Mouse (Mus musculus) liver, postnatal 0 days (tissue): ENCODE data around the gene Pdgfa. TPM values are rescaled to one million over a fixed set of nuclear protein-coding genes. Genes with fewer than 3 reads are reported as not detected.
A peak's percentile ranks its signal among the peaks of the same experiment; 100 is the strongest.

ENCODE experiments used
- ATAC-seq: fragments of 200-750 bp; cut with Nextera tagmentation; 2 replicates; pipeline ENCODE4 v1.8.0; 2017; ENCODE audit warnings: mild to moderate bottlenecking, moderate library complexity
- DNase-seq: peaks from one replicate; pipeline ENCODE4 v3.0.0-alpha.2; 2016
- H3K27ac ChIP-seq: fragments of 300-500 bp; sonication (generic); 2 replicates; pipeline ENCODE4 v1.5.1; 2014; ENCODE audit warnings: antibody characterized with exemption, moderate library complexity, mild to moderate bottlenecking, low read depth
- H3K27me3 ChIP-seq: fragments of 300-500 bp; sonication (generic); 2 replicates; pipeline ENCODE4 v1.6.1; 2014; ENCODE audit warnings: low read length, control low read depth, mixed read lengths; ENCODE audit not compliant: insufficient read depth
- H3K36me3 ChIP-seq: fragments of 300-500 bp; sonication (generic); replicated peaks from 2 replicates; pipeline ENCODE4 v1.6.1; 2014; ENCODE audit warnings: mild to moderate bottlenecking, control low read depth, low read length, moderate library complexity, mixed read lengths; ENCODE audit not compliant: insufficient read depth
- H3K4me1 ChIP-seq: fragments of 300-500 bp; sonication (generic); 2 replicates; pipeline ENCODE4 v1.6.1; 2014; ENCODE audit warnings: antibody characterized with exemption, mild to moderate bottlenecking, control low read depth; ENCODE audit not compliant: insufficient read depth
- H3K4me2 ChIP-seq: fragments of 300-500 bp; sonication (generic); 2 replicates; pipeline ENCODE4 v1.6.1; 2014; ENCODE audit warnings: low read depth, mild to moderate bottlenecking, low read length, moderate library complexity, mixed read lengths
- H3K4me3 ChIP-seq: fragments of 300-500 bp; sonication (generic); 2 replicates; pipeline ENCODE4 v1.5.1; 2014; ENCODE audit warnings: low read depth, low read length
- H3K9ac ChIP-seq: fragments of 300-500 bp; sonication (generic); replicated peaks from 2 replicates; pipeline ENCODE4 v1.6.1; 2014; ENCODE audit warnings: mild to moderate bottlenecking, moderate library complexity
- H3K9me3 ChIP-seq: fragments of 300-500 bp; sonication (generic); 2 replicates; pipeline ENCODE4 v1.6.1; 2016; ENCODE audit warnings: mild to moderate bottlenecking, control low read depth, low read length, mixed read lengths
- CTCF ChIP-seq: sonication (generic); IDR thresholded peaks from 2 replicates; pipeline ENCODE4 v1.5.1; 2016; ENCODE audit warnings: antibody characterized with exemption, low read depth
- EP300 ChIP-seq: IDR thresholded peaks from 2 replicates; pipeline ENCODE4 v1.6.1; 2016; ENCODE audit warnings: antibody characterized with exemption, low read depth, mild to moderate bottlenecking
- WGBS: fragments of 180-500 bp; shearing (Covaris S2); extraction: QIAGEN DNeasy Blood & Tissue Kit; methylation state at CpG from one replicate; pipeline ENCODE4 v1.1.7; 2014; ENCODE audit not compliant: insufficient replicate concordance; 5-methylcytosine and 5-hydroxymethylcytosine counted together
- polyA plus RNA-seq: library from polyadenylated mRNA; unstranded; fragments of >200 nt; fragmentation: Nextera tagmentation; extraction: Ambion mirVana; gene quantifications from 2 replicates; pipeline ENCODE4 v1.2.1, GENCODE M21; 2015

Pdgfa gene
- polyA plus RNA-seq, 1 experiment from 2014 or later: 2.5 TPM

- ATAC-seq (no peak), DNase-seq (peak; percentile 38)
- WGBS: 8% methylated on average over 24 of the region's 24 CpGs
- Histone ChIP-seq H3K36me3 (no peaks in the 10 kb centered on the region), H3K4me2 (peak overlapping the region; percentile 85), H3K4me3 (peak overlapping the region; percentile 56), H3K4me1 (peaks cover 28% of the 10 kb centered on the region), H3K27ac (no peak overlapping the region), H3K9ac (no peak overlapping the region), H3K9me3 (no peaks in the 10 kb centered on the region), H3K27me3 (peaks cover 76% of the 10 kb centered on the region)
- TF ChIP-seq EP300 (no peak), CTCF (peak; percentile 43)
Measured at GRCm38 (mm10) chr5:138996322-138997073, 672 bp downstream of the Pdgfa start.

DNA sequence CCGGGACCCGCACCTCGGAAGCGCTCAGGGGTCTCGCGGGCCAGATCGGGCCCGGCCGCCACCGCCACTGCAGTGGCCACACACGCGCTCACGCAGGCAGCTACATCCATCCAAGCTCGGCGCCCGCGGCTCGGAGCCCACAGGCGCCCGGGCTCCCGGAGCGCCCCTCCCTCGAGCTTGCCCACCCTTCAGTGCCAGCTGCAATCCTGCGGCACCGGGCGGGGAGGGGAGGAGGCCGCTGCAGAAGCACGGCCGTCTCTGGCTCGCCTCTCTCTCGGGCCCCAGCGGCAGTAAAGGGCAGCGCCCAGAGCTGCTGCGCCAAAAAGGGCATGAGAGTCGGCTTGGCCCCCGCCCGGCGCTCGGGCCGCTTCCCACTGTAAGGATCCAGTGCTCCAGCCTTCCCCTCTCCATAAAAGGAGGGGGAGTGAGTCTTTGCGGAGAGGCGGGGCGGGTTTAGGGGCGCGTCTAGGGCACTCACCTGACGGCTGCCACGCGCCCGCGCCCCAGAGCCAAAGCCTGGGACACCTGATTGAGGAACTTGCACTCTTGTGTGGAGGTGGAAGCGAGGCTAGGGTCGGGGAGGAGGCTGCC lies 1.4 kb downstream of the Pdgfa start:
- peak; percentile 32 for ATAC-seq
- peak; percentile 57 for DNase-seq

DNA sequence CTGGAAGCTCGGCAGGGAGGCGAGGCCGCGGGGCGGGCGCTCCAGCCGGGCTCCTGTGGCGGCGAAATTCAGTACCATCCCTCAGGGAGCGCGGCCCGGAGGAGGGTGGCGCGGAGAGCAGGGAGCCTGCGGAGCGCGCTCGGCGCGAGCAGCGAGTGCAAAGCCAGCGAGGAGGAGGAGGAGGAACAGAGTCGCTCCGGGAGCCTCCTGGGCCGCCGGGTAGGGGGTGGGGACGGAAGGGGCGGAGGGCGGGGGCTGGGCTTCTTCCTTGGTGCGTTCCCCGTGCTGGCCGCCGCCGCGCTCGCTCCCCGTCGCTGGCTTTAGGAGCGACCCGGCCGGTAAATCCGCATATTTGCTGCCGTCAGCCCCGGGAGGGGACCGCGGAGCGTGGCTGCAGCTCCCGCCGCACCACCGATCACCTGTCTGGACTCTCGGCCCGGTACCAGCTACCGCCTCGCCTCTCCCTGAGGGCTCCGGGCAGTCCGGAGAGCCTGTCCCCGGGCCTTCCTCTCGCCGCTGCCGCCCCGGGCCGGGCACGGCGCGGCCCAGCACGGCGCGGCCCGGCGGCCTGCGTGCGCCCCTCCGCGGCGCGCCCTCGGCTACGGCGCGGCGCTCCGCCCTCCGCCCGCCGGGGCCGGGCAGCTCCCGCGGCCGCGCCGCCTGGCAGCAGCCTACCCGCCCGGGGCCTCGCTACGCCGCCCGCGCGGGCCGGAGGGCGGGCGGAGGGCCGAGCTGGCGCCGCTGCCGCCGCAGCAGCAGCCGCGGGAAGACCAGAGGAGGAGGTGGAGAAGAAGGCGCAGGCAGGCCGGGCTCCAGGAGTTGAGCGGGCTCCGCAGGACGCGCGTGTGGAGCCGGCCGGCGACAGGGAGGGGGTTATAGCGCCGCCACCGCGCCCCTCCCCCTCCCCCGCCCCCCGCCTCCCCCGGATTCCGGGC lies 2.1 kb downstream of the Pdgfa start:
- Histone ChIP-seq H3K4me1 (peaks cover 28% of the 10 kb centered on the region), H3K4me3 (peak overlapping the region; percentile 56), H3K9ac (peak overlapping the region; percentile 61), H3K36me3 (no peaks in the 10 kb centered on the region), H3K4me2 (peak overlapping the region; percentile 85), H3K9me3 (no peaks in the 10 kb centered on the region), H3K27me3 (peaks cover 81% of the 10 kb centered on the region), H3K27ac (peak overlapping the region; percentile 48; the same call in 1 of the 2 replicates)
- under 1% methylated on average over 82 of the region's 127 CpGs for WGBS
- DNase-seq: peak; percentile 75
- peak; percentile 59 for ATAC-seq
- TF ChIP-seq CTCF (no peak), EP300 (no peak)

More for the DNA sequence above, 1.4 kb downstream of the Pdgfa start:
- peak overlapping the region; percentile 61; the same call in 1 of the 2 replicates for H3K9ac ChIP-seq
- peak overlapping the region; percentile 56 for H3K4me3 ChIP-seq
- TF ChIP-seq CTCF (peak; percentile 6; the same call in 1 of the 2 replicates), EP300 (no peak)
- peaks cover 28% of the 10 kb centered on the region for H3K4me1 ChIP-seq
- no peaks in the 10 kb centered on the region for H3K9me3 ChIP-seq
- H3K36me3 ChIP-seq: no peaks in the 10 kb centered on the region
- 5% methylated on average over 37 of the region's 52 CpGs for WGBS
- H3K4me2 ChIP-seq: peak overlapping the region; percentile 85
- peaks cover 81% of the 10 kb centered on the region for H3K27me3 ChIP-seq
- peak overlapping the region; percentile 48; the same call in 1 of the 2 replicates for H3K27ac ChIP-seq

DNA sequence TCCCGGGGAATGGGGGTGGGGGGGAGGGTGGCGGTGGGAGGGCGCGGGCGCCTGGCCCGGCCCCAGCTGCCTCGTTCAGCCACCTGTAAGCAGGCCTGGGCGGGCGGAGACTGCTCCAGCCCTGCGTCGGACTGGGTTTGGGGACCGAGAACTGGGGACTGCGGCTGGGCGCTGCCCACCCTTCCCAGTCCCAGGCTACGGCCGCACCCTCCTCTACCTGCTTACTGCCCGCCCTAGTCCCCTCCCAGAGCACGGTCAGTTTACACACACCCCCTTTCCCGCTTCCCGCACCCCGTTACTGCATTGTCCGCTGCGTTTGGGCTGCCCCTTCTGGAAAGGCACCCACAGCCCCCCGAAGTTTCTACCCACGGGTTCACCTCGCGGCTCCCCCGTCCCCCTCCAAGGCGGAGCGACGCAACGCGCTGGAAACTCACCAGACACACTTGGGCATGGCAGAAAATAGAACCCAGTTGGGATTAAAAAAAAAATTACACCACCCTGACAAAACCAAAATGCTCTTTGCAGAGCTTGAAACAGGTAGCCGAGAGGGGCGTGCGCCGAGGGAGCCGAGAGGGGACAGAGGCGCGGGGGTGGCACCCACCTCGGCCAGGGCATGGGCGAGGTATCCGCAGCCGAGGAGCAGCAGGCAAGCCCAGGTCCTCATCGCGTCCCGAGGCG lies 2.9 kb downstream of the Pdgfa start:
- H3K36me3 ChIP-seq: no peaks in the 10 kb centered on the region
- H3K27me3 ChIP-seq: peaks cover 79% of the 10 kb centered on the region
- WGBS: under 1% methylated on average over 43 of the region's 48 CpGs
- H3K27ac ChIP-seq: 0 out of 2 replicates have a peak overlapping the region, but pooled peaks have one; percentile 48
- ATAC-seq (0 out of 2 replicates have a peak, but pooled peaks have one; percentile 5), DNase-seq (peak; percentile 33)
- peaks cover 28% of the 10 kb centered on the region for H3K4me1 ChIP-seq
- peak overlapping the region; percentile 56 for H3K4me3 ChIP-seq
- H3K9me3 ChIP-seq: no peaks in the 10 kb centered on the region
- no peak for TF ChIP-seq EP300
- TF ChIP-seq CTCF: no peak
- peak overlapping the region; percentile 85 for H3K4me2 ChIP-seq
- peak overlapping the region; percentile 34; the same call in 1 of the 2 replicates for H3K9ac ChIP-seq

- TF ChIP-seq EP300 (no peak), CTCF (no peak)
- Histone ChIP-seq H3K9me3 (no peaks in the 10 kb centered on the region), H3K36me3 (no peaks in the 10 kb centered on the region), H3K27me3 (peaks cover 72% of the 10 kb centered on the region), H3K4me1 (peaks cover 28% of the 10 kb centered on the region), H3K4me3 (peak overlapping the region; percentile 56), H3K4me2 (peak overlapping the region; percentile 85), H3K27ac (no peak overlapping the region), H3K9ac (0 out of 2 replicates have a peak overlapping the region, but pooled peaks have one; percentile 5)
- ATAC-seq (no peak), DNase-seq (no peak)
- WGBS: 1% methylated on average over 37 of the region's 40 CpGs
Measured at GRCm38 (mm10) chr5:138993371-138994107, 3.6 kb downstream of the Pdgfa start.
